Mouse (Mus musculus) kidney, adult 2 months (tissue): Measurements from ENCODE around the gene Smug1. TPM values are rescaled to one million over a fixed set of nuclear protein-coding genes. Genes with fewer than 3 reads are reported as not detected.

Experiments
- DNase-seq: peaks from one replicate; pipeline ENCODE4 v3.0.0; 2021
- H3K27ac ChIP-seq: fragments of 200-500 bp; 2 replicates; pipeline ENCODE4 v1.5.1; 2012; ENCODE audit warnings: low read depth, low read length, control low read depth, inconsistent platforms; ENCODE audit not compliant: insufficient read depth
- H3K27me3 ChIP-seq: fragments of 200-500 bp; replicated peaks from 2 replicates; pipeline ENCODE4 v1.6.1; 2012; ENCODE audit warnings: mild to moderate bottlenecking, moderate library complexity, low read length, inconsistent platforms; ENCODE audit not compliant: control insufficient read depth, insufficient read depth
- H3K36me3 ChIP-seq: fragments of 200-500 bp; 2 replicates; pipeline ENCODE4 v1.6.1; 2012; ENCODE audit warnings: mild to moderate bottlenecking, moderate library complexity, low read length, inconsistent platforms; ENCODE audit not compliant: control insufficient read depth, insufficient read depth
- H3K4me1 ChIP-seq: fragments of 200-500 bp; 2 replicates; pipeline ENCODE4 v1.6.1; 2011; ENCODE audit warnings: low read length; ENCODE audit not compliant: control insufficient read depth, insufficient read depth
- H3K4me3 ChIP-seq: fragments of 200-500 bp; 2 replicates; pipeline ENCODE4 v1.5.1; 2011; ENCODE audit warnings: mild to moderate bottlenecking, low read depth, low read length, control low read depth; ENCODE audit not compliant: insufficient read depth
- CTCF ChIP-seq: fragments of 200-500 bp; conservative IDR thresholded peaks from 2 replicates; pipeline ENCODE4 v1.5.1; 2011; ENCODE audit warnings: low read depth, mild to moderate bottlenecking, control low read depth, low read length, moderate library complexity, mixed read lengths; ENCODE audit not compliant: insufficient read depth, insufficient read length
- POLR2A ChIP-seq: fragments of 200-500 bp; IDR thresholded peaks from one replicate; pipeline ENCODE4 v1.6.1; 2011; ENCODE audit warnings: low read depth, low read length, control low read depth
- WGBS: fragments of 180-500 bp; shearing (Covaris S2); methylation state at CpG from one replicate; pipeline ENCODE4 v1.1.7; 2018; 5-methylcytosine and 5-hydroxymethylcytosine counted together
- polyA plus RNA-seq: library from polyadenylated mRNA; depleted of rRNA; stranded (reverse); fragments of >200 nt; gene quantifications from 2 replicates; pipeline ENCODE4 v1.2.3, GENCODE M21; 2012

Gene Smug1
- polyA plus RNA-seq, 1 experiment: 15.5 TPM

- no peak for TF ChIP-seq CTCF
- no peak for TF ChIP-seq POLR2A
- Histone ChIP-seq H3K4me3 (no peak overlapping the region), H3K4me1 (peaks cover 15% of the 10 kb centered on the region; the same call in 1 of the 2 replicates), H3K27ac (no peak overlapping the region), H3K36me3 (no peaks in the 10 kb centered on the region), H3K27me3 (no peaks in the 10 kb centered on the region)
- 65% methylated on average over 3 of the region's 3 CpGs for WGBS
- no peak for DNase-seq
Measured at GRCm38 (mm10) chr15:103167786-103168185, 894 bp upstream of the Smug1 start.

- H3K36me3 ChIP-seq: no peaks in the 10 kb centered on the region
- TF ChIP-seq CTCF: no peak
- TF ChIP-seq POLR2A: no peak
- no peak overlapping the region for H3K4me3 ChIP-seq
- H3K27me3 ChIP-seq: no peaks in the 10 kb centered on the region
- no peak overlapping the region for H3K27ac ChIP-seq
- DNase-seq: no peak
- WGBS: 47% methylated on average over 5 of the region's 5 CpGs
- peaks cover 18% of the 10 kb centered on the region; the same call in 1 of the 2 replicates for H3K4me1 ChIP-seq
Measured at GRCm38 (mm10) chr15:103165924-103166323, 968 bp downstream of the Smug1 start.

GRCm38 (mm10) chr15:103165379-103165778 lies 1.5 kb downstream of the Smug1 start:
- Histone ChIP-seq H3K4me1 (peaks cover 18% of the 10 kb centered on the region; the same call in 1 of the 2 replicates), H3K27me3 (no peaks in the 10 kb centered on the region), H3K36me3 (no peaks in the 10 kb centered on the region), H3K27ac (no peak overlapping the region), H3K4me3 (no peak overlapping the region)
- WGBS: 2% methylated on average over 13 of the region's 13 CpGs
- TF ChIP-seq POLR2A (no peak), CTCF (peak; percentile 94)
- peak; percentile 93 for DNase-seq

- Histone ChIP-seq H3K27ac (no peak overlapping the region), H3K4me1 (peaks cover 8% of the 10 kb centered on the region; the same call in 1 of the 2 replicates), H3K4me3 (peak overlapping the region; percentile 93), H3K36me3 (no peaks in the 10 kb centered on the region), H3K27me3 (no peaks in the 10 kb centered on the region)
- no peak for TF ChIP-seq CTCF
- TF ChIP-seq POLR2A: no peak
- DNase-seq: peak; percentile 96
- 10% methylated on average over 25 of the region's 25 CpGs for WGBS
Measured at GRCm38 (mm10) chr15:103163182-103163919, 3.5 kb downstream of the Smug1 start.

- no peaks in the 10 kb centered on the region; the same call in 1 of the 2 replicates for H3K36me3 ChIP-seq
- no peak overlapping the region for H3K4me3 ChIP-seq
- peaks cover 2% of the 10 kb centered on the region; the same call in 1 of the 2 replicates for H3K4me1 ChIP-seq
- H3K27ac ChIP-seq: no peak overlapping the region
- no peak for TF ChIP-seq CTCF
- TF ChIP-seq POLR2A: no peak
- no peak for DNase-seq
- H3K27me3 ChIP-seq: no peaks in the 10 kb centered on the region
- 88% methylated on average over 10 of the region's 10 CpGs for WGBS
Measured at GRCm38 (mm10) chr15:103157585-103157984, 9.3 kb downstream of the Smug1 start.

GRCm38 (mm10) chr15:103156890-103157289 lies 10.0 kb downstream of the Smug1 start:
- 81% methylated on average over 7 of the region's 7 CpGs for WGBS
- Histone ChIP-seq H3K27ac (no peak overlapping the region), H3K4me3 (no peak overlapping the region), H3K36me3 (no peaks in the 10 kb centered on the region; the same call in 1 of the 2 replicates), H3K27me3 (no peaks in the 10 kb centered on the region), H3K4me1 (no peaks in the 10 kb centered on the region)
- TF ChIP-seq POLR2A: no peak
- TF ChIP-seq CTCF: no peak
- no peak for DNase-seq
